Mouse (Mus musculus): Measurements from ENCODE around the gene Lce6a. TPM values are rescaled to one million over a fixed set of nuclear protein-coding genes. Genes with fewer than 3 reads are reported as not detected.

Gene Lce6a
- polyA plus RNA-seq, 1 experiment from 2014 or later = not detected

Other genes starting within 250 kb of the Lce6a start
- not detected in 2 replicates for gene Sprr2h, start 236.0 kb downstream of the Lce6a start, polyA plus RNA-seq (2015; fragmentation: Nextera tagmentation; extraction: Ambion mirVana)
- not detected in 2 replicates for gene Sprr2i, start 213.7 kb downstream of the Lce6a start, polyA plus RNA-seq (2015; fragmentation: Nextera tagmentation; extraction: Ambion mirVana)
- not detected in 2 replicates for gene Sprr2j-ps, start 203.6 kb downstream of the Lce6a start, polyA plus RNA-seq (2015; fragmentation: Nextera tagmentation; extraction: Ambion mirVana)
- gene Gm9774, start 192.2 kb downstream of the Lce6a start, polyA plus RNA-seq (2015; fragmentation: Nextera tagmentation; extraction: Ambion mirVana) = 10.1 and 18.9 TPM in 2 replicates
- not detected in 2 replicates for gene Sprr2k, start 189.1 kb downstream of the Lce6a start, polyA plus RNA-seq (2015; fragmentation: Nextera tagmentation; extraction: Ambion mirVana)
- gene Sprr1b, start 182.9 kb downstream of the Lce6a start, polyA plus RNA-seq (2015; fragmentation: Nextera tagmentation; extraction: Ambion mirVana) = 1.0 TPM in 1 of 2 replicates, not detected in the other
- gene Sprr3, start 162.9 kb downstream of the Lce6a start, polyA plus RNA-seq (2015; fragmentation: Nextera tagmentation; extraction: Ambion mirVana) = not detected in 2 replicates
- gene Sprr1a, start 135.8 kb downstream of the Lce6a start, polyA plus RNA-seq (2015; fragmentation: Nextera tagmentation; extraction: Ambion mirVana) = 21.6 and 26.7 TPM in 2 replicates
- gene Sprr4, start 121.2 kb downstream of the Lce6a start, polyA plus RNA-seq (2015; fragmentation: Nextera tagmentation; extraction: Ambion mirVana) = not detected in 2 replicates
- gene 2310046K23Rik, start 87.1 kb downstream of the Lce6a start, polyA plus RNA-seq (2015; fragmentation: Nextera tagmentation; extraction: Ambion mirVana) = not detected in 2 replicates
- gene Ivl, start 47.9 kb downstream of the Lce6a start, polyA plus RNA-seq (2015; fragmentation: Nextera tagmentation; extraction: Ambion mirVana) = 0.14 TPM in 1 of 2 replicates, not detected in the other
- not detected in 2 replicates for gene Smcp, start 32.7 kb downstream of the Lce6a start, polyA plus RNA-seq (2015; fragmentation: Nextera tagmentation; extraction: Ambion mirVana)
- not detected in 2 replicates for gene 2210017I01Rik, start 14.2 kb downstream of the Lce6a start, polyA plus RNA-seq (2015; fragmentation: Nextera tagmentation; extraction: Ambion mirVana)
- gene Lce1a1, start 26.6 kb upstream of the Lce6a start, polyA plus RNA-seq (2015; fragmentation: Nextera tagmentation; extraction: Ambion mirVana) = not detected in 2 replicates
- gene Lce1b, start 35.3 kb upstream of the Lce6a start, polyA plus RNA-seq (2015; fragmentation: Nextera tagmentation; extraction: Ambion mirVana) = not detected in 2 replicates
- gene Lce1a2, start 48.7 kb upstream of the Lce6a start, polyA plus RNA-seq (2015; fragmentation: Nextera tagmentation; extraction: Ambion mirVana) = not detected in 2 replicates
- gene Lce1c, start 57.6 kb upstream of the Lce6a start, polyA plus RNA-seq (2015; fragmentation: Nextera tagmentation; extraction: Ambion mirVana) = not detected in 2 replicates
- not detected in 2 replicates for gene Lce1d, start 65.5 kb upstream of the Lce6a start, polyA plus RNA-seq (2015; fragmentation: Nextera tagmentation; extraction: Ambion mirVana)
- gene Lce1e, start 87.4 kb upstream of the Lce6a start, polyA plus RNA-seq (2015; fragmentation: Nextera tagmentation; extraction: Ambion mirVana) = not detected in 2 replicates
- not detected in 2 replicates for gene Lce1f, start 98.7 kb upstream of the Lce6a start, polyA plus RNA-seq (2015; fragmentation: Nextera tagmentation; extraction: Ambion mirVana)
- not detected in 2 replicates for gene Gm38119, start 117.4 kb upstream of the Lce6a start, polyA plus RNA-seq (2015; fragmentation: Nextera tagmentation; extraction: Ambion mirVana)
- not detected in 2 replicates for gene Lce1g, start 130.7 kb upstream of the Lce6a start, polyA plus RNA-seq (2015; fragmentation: Nextera tagmentation; extraction: Ambion mirVana)
- not detected in 2 replicates for gene Lce1h, start 143.4 kb upstream of the Lce6a start, polyA plus RNA-seq (2015; fragmentation: Nextera tagmentation; extraction: Ambion mirVana)
- not detected in 2 replicates for gene Lce1i, start 157.2 kb upstream of the Lce6a start, polyA plus RNA-seq (2015; fragmentation: Nextera tagmentation; extraction: Ambion mirVana)
- gene Lce1j, start 168.9 kb upstream of the Lce6a start, polyA plus RNA-seq (2015; fragmentation: Nextera tagmentation; extraction: Ambion mirVana) = not detected in 2 replicates
- gene Lce1k, start 186.2 kb upstream of the Lce6a start, polyA plus RNA-seq (2015; fragmentation: Nextera tagmentation; extraction: Ambion mirVana) = not detected in 2 replicates
- gene Kprp, start 205.6 kb upstream of the Lce6a start, polyA plus RNA-seq (2015; fragmentation: Nextera tagmentation; extraction: Ambion mirVana) = not detected in 2 replicates
- not detected in 2 replicates for gene Lce1l, start 229.6 kb upstream of the Lce6a start, polyA plus RNA-seq (2015; fragmentation: Nextera tagmentation; extraction: Ambion mirVana)
- not detected in 2 replicates for gene 2310050C09Rik, start 248.6 kb upstream of the Lce6a start, polyA plus RNA-seq (2015; fragmentation: Nextera tagmentation; extraction: Ambion mirVana)

Measured in embryonic facial prominence, embryonic 13.5 days (tissue).